Mouse (Mus musculus) G1E (cell line): Measurements from ENCODE around the gene Rnf150.

ENCODE experiments used
- CTCF ChIP-seq: IDR thresholded peaks from 2 replicates; pipeline ENCODE4 v1.5.1; 2012; ENCODE audit warnings: low read depth, low read length, inconsistent platforms, mixed read lengths
- GATA1 ChIP-seq: IDR thresholded peaks from 2 replicates; pipeline ENCODE4 v1.6.1; 2012; ENCODE audit warnings: borderline replicate concordance, low read length, inconsistent platforms, mixed read lengths
- GATA2 ChIP-seq: IDR thresholded peaks from 2 replicates; pipeline ENCODE4 v1.6.1; 2012; ENCODE audit warnings: low read depth, low read length, inconsistent platforms, borderline replicate concordance
- POLR2AphosphoS5 ChIP-seq: IDR thresholded peaks from 2 replicates; pipeline ENCODE4 v1.6.1; 2012; ENCODE audit warnings: low read depth, low read length, inconsistent platforms; ENCODE audit not compliant: insufficient replicate concordance
- TAL1 ChIP-seq: conservative IDR thresholded peaks from 2 replicates; pipeline ENCODE4 v1.6.1; 2012; ENCODE audit warnings: low read depth, low read length, inconsistent platforms, mixed read lengths

DNA sequence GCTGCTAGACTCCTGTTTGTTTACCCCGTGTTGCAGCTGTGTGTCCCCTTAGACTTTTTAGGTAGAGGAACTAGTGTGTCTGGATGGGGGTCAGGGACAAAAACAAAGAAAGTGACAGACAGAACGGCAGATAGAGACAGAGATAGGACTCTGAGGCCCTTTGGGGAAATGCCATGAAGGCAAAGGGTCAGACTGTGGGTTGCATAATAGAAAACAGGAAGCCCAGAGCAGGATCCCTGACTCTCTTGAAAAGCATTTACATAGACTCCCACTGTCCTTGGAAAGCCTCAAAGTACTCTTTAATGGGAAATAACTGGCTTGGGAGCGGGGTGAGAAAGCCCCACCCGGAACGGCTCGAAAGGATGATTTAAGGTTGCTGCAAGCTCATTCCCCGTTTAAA is 246.6 kb downstream of the Rnf150 start:
- TF ChIP-seq POLR2AphosphoS5 (no peak), TAL1 (no peak), GATA1 (no peak), CTCF (no peak), GATA2 (no peak)
